Mouse (Mus musculus) mouse trophoblast stem cell (cell line): ENCODE results near the gene Spi1.

Source experiments
- in situ Hi-C, 2 experiments: fragments of 300-500 bp; cut with MseI, MboI; formaldehyde crosslinking; loops; 2 replicates in 1 of 2; 3 replicates in 1 of 2; pipeline ENCODE4 v1.15.1; 2025

Gene Spi1

DNA sequence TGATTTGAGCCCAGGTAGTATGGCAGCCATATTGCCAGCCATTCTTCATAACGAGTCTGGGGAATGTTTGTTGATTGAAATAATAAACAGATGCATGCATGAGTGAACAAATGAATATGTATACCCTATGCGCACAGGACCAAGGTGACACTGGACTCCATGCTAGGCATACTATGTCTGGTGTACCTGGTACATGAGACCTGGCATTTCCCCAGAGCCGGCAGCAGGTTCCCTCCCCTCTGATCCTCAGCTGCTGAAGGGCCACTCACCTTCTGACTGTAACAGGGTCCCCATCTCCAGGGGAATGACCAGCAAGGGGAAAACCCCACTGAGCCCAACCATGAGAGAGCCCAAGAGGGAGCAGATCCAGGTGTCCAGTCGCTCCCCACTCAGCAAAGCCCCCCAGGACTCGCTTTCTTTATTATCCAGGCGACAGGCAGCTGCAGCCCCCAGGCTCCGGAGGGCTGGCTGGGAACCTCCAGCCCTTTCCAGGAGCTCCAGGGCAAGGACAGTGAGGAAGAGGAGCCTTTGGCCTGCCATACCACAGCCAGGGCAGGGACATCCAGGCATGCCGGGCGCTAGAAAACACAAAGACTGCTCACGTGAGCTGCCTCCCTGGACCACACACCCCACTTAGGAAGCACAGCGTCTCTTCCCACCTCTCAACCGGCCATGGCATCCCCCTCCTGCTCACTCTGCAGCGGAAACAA, 13.9 kb upstream of the Spi1 start:
- in situ Hi-C loops: no loop called here

DNA sequence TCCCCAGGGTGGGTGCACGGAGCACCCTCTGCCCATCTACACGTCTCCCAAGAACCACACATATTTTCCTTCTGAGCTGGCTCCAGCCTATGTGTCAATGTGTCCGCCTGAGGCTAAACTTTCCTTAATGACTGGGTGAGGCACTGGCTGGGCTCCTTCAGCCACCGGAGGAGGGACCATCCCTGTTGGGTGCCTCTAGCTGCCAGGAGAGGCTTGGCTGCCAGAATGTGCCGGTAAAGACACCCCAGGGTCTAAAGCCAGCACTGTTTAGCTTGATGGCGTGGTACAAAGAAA, 13.4 kb upstream of the Spi1 start:
- in situ Hi-C loops: no loop called here

DNA sequence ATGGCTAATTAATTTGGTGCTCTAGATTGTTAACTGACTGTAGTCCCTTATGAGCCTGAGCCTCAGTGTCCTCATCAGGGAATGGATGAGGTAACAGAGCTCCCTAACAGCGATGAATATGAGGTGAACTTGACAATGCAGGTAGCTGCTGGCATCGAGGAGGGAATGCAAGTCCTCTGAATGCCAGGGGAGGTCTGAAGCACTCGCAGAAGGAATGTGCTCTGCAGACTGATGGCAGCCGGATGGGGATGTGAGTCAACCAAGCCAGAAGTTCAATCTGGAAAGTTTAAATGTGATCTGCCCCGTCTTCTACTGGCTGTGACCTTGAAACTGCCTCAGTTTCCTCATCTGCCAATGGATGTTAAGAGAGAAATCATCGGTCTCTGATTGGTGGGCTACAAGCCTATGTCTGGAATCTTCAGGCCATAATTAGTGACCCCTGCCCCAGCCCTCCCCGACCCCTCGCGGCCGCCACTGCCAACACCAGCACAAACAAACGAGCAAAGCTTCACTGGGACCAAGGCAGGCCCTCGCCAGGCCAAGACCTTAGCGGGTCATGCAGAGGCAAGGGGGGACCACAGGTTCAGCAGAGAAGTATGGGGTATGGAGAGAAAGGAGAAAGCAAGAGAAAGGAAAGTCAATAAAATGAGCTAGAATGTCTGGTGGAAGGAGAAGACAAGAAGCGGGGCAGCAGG, 12.7 kb upstream of the Spi1 start:
- in situ Hi-C loops: no loop called here

DNA sequence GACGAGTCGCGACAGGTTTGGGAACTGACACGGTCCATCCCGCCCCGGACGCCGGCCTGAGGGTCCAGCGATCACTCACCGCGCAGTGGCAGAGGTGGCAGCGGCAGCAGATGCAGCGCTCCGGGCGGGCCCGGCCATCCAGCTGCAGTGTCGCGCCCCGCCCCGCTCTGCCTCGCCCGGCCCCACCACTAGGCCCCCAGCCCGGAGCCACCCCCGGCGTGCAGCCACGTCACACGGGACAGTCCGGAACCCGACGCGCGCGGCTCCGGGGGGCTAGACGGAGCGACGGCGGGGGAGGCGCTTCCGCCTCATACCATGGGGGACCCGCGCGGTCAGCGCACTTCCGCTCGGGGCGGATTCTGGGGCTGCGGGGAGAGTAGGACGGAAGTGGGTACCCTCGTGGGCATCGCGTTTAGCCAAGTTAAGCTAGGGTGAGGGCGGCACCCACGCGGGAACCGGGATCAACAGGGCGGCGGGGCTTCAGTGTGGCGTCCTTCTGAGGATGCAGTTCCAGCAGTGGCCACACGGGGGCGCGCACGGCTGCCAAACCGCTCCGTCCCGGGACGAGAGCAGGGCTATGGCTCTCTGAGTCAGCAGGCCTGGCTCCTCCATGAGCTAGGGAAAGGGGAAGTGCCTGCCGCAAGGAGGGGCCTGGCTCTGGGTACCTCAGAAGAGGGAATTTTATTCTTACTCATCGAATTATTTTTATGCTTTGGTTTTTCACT, 12.0 kb upstream of the Spi1 start, which contains the start of gene Slc39a13:
Slc39a13 (minus strand) TSS at position 342 of the 725 bp plus-strand sequence.
- in situ Hi-C loops: no loop called here

DNA sequence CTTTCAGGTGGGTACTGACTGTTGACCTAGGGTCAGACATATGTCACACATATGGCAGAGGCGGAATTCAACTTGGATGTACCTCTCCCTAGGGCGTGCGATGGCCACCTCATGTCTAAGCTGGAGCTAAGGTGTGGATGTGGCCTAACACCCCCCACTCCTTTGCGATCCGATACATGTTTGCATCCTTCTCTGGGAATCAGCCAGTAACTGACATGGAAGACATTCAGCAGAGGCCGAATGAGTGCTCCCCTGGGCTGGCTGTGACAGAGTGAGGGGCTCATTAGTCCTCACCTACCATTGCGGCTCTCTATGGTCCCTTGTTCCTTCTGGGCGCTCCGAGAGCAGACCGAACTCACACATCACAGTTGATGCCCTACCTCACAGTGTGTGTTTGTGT, 11.1 kb upstream of the Spi1 start:
- in situ Hi-C loops: no loop called here

DNA sequence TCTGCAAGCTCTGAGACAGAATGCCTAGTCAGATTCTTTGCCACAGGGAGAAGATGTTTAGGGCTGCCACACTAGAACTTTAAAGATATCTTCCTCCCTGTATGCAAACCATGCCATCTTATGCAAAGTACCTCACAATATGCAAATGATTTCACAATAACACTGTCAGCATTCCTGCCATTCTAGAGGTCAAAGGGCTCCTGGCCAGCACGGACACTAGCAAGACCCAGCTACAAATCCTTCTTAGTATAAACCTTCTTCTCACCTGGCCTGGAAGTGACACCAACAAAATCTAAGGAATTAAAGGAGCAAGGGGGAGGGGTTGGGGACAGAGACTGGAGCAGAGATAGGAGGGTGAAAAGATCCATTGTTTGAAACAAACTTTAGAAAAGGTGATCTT, 10.1 kb upstream of the Spi1 start:
- in situ Hi-C loops: no loop called here

DNA sequence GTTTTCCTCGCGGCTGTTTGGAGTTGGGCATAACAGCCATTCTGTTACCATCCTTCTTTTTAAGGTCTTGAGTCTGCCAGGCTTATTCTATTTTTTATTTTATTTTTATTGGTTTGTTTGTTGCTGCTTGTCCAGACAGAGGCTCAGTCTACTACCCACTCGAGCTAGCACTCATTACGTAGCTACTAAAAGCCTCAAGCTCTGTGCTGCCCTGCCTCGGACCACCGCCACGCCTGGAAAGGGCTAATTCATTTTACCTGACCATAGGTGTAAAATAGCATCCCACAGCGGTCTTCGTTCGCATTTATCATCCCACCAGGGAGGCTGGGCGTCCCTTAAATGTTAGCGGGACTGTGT, 4.3 kb upstream of the Spi1 start:
- in situ Hi-C loops: no loop called here

DNA sequence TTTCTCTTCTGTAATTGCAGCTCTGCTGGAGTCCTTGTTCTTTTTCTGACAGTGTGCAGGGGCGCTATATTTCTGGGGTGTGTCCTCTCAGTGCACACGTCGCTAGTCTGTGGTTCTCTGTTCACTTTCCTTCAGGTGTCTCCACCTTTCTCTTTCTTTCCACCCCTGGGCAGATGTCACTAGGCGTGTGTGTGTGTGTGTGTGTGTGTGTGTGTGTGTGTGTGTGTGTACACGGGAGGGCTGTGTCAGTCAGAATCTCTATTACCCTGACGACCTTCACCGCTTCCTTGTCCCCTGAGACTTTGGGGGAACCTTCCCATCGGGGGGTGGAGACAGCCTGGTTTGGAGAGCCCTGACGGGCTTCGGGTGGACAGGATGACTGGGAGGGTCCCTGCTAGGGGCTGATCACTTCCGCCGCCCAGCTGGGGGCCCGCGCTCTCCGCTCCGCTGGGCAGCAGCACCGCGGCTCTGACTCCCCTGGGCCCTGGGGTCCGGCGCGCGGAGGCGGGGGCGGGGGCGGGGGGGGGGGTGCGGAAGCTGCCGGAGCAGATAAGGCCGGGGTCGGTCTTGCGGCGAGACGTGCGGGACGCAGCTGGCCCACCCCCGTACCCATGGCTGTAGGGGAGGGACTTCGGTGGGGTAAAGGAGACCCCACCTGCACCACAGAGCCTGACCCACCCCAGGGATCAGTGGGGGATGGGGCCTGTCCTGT, 3.7 kb upstream of the Spi1 start:
- in situ Hi-C loops: no loop called here

DNA sequence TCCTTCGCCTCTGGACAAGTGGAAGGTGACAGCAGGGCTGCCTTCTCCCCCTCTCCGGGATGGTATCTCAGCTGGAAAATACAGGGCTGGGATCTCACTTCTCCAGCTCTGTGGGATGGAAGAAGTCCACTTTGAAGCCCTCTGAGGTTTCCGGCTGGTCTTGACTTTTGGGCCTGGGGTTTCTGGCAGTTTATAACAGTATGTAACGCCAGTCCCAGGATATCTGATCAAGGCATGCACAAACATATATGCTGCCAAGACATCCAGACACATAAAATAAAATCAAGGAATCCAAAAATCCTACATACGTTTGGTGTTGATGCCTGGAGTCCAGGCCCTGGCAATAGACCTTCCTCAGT, 3.2 kb upstream of the Spi1 start:
- in situ Hi-C loops: no loop called here

DNA sequence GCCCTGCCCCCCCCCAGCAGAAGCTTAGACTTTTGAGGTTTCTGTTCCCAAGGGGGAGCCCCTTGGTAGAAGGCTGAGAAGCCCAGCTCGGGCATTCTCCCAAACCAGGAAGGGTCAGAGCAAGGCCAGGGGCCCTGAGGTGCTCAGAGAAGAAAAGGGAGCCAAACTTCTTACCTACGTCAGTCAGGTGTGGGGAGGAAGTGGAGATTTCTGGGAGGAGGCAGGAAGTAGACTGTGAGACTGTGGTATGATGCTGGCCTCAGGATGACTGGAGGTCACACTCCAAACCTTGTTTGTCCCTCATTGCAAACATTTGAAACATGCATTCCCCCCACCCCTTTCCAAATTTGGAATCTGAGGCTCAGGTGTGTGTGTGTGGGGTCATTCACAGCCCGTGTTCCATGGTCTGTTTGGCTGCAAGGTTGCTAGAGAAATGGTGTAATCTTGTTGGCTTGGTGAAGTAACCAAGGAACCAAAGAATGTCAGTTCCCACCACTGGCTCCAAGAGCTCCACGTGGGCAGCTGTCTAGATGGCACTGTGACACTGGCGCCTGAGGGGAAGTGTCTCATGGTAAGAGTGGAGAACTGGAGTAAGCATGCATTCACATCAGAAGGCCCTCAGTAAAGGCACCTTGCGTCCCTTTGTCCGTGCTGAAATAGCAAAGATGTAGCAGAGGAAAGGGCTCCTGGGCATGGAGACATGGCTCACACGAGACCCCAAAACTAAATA, 1.2 kb upstream of the Spi1 start:
- in situ Hi-C loops: no loop called here

DNA sequence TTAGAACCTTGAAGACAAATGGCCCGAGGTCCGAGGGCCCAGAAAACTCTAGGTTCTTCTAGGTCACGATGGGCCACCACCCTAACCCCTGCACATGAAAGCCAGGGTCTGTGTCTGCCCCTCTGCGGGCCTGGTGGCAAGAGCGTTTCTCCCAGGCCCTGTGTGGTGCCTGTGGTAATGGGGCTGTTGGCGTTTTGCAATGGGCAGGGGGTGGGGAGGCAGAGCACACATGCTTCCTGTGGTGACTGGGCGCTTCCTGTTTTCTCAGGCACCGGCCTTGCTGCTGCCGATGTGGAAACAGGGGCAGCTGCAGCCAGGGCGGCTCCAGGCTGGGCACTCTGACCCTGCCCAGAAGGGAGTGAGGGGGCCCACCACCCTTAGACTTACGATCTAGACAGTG, 654 bp downstream of the Spi1 start:
- in situ Hi-C loops: no loop called here

DNA sequence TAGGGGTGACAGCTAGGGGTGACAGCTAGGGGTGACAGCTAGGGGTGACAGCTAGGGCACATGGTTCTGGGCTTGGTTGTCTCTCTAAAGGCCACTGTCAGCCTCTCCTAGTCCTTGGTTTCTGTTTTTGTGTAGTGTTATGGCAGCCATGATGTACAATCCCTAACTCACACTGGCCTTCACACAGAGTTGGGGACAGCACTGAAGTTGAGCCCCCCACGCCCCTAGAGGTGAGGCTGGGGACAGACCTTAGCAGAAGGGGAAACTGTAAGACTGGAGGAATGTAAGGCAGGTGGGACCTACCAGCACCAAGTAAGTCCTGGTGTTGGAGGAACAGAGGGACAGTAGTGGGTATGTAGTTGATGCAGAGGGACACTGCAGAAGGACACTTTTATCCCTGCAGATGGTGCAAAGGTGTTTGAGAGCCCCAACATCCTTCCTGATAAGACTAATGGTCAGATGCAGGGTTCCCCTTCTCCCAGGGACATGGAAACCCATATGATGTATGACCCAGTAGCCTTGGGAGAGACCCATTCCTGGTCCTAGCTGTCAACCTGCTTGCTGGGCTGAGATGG, 1.3 kb downstream of the Spi1 start:
- in situ Hi-C loops: no loop called here

DNA sequence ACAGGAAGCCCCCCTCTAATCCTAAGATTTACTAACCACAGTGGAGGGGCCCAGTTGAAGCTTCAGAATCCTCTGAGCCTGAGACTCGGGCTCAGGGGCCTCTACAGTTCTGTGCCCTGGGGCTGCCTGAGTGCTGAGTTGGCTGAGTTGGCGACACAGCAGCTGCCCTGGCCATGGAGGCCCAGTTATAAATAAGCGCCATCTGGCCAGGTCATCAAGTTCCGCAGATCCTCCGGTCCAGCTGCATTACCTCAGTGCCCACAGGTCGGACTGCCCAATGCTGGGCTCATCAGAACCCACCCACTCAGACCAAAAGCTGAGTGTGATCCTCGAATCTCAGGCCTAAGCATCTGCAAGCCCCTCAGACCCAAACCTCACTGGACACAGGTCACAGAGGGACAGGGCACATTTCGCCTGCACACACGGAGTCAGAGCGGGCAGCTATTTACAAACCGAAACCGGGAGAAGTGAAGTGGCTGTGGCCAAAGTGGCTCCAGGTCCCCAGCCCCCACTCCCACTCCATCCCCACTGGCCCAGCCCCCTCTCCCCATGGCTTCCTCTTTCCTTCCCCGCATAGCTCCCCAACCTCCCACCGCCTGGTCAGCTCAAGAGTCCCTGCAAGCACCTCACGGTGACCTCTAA, 2.1 kb downstream of the Spi1 start:
- in situ Hi-C loops: no loop called here

DNA sequence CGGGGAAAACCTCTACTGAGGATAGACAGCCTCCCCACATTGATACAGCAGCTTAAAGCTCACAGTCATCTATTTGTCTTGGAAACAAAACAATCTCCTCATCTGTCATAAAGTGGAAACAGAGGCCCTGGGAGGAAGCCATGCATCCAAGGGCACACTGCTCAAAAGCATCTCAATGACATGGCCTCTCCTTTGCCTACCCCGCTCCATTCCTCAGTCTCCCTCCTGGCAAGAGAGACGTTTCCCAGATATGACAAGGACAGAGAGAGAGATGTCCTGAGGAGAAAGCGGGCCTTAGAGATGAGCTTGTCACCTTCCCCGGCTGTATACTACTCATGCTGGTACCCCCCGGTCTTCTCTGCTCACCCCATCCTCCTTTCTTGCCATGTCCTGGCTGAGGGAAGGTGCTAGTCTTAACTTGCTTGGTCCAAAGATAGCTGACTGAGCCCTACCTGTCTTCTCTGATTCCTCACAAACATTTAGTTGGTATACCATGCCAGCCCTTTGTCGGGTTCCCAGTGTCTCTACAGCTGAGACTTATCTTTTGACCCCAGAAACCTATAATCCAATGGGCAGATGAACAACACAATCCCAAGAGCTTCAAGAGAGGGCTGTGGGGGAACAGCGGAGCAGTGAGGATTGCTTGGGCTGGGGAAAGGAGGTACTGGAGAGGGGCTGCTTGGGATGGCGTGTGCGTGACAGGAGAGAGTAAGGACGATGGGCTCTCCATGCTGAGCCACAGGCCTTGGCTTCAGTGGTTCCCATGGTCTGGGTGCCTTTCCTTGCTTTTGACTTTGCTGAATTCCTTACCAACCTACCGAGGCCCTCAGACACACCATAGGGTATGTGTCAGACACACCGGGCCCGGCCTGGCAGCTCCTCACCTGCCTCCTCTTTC, 3.6 kb downstream of the Spi1 start:
- in situ Hi-C loops: no loop called here

DNA sequence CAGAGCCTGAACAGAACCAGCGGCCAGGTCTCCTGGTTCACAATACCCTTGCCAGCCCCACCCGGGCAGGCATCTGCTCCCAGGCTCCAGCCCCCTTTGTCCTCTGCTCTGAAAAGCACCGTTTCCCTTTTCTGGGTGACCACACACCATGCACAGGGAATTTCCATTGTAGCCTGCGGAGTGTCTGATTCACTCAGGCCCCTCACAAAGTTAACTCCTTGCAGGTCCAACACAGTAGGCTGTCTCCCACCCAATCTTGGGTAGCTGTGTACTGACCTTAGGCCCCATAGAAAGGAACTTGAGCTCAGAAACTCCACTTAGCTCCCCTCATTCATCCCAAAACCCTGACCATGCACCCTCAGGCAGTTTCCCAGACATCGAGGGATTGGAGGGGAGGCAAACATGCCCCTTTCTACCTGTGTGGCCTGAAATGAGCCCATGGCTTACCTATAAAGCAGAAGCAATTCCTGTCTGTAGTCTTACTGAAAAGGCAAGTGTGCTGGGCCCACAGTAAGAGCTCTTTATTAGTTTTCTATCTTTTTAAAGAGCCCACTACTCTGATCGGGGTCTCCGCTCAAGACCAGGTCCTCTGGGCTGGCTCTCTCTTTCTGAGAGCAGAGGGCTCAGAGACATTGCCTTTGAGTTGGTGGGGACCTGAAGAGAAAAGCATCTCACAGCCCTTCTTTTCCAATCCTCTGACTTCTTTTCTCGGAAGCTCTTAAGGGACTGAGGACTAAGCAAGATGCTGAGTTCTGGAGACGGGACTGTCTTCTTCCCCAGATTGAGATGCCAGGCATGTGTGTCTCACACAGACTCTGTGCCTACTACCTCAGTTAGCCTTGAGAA, 4.4 kb downstream of the Spi1 start:
- in situ Hi-C loops: no loop called here

DNA sequence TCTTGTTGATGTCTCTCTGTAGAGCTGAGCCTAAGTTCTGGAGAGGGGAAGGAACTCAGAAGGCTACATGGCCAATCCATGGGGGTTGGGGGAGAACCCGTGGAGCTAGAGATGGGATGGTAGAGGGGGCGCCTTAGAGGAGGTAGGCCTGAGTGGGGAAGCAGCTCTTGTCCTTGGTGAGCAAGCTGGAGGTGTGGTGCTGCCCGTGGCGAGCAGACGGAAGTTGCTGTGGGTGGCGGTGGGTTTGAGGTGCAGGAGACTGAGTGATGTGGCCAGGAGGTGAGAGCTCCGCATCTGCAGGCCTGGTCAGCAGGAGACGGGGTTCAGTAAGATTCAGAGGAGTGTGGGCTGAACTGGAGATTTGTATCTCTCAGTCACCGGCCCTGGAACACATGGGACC, 5.3 kb downstream of the Spi1 start:
- in situ Hi-C loops: no loop called here

DNA sequence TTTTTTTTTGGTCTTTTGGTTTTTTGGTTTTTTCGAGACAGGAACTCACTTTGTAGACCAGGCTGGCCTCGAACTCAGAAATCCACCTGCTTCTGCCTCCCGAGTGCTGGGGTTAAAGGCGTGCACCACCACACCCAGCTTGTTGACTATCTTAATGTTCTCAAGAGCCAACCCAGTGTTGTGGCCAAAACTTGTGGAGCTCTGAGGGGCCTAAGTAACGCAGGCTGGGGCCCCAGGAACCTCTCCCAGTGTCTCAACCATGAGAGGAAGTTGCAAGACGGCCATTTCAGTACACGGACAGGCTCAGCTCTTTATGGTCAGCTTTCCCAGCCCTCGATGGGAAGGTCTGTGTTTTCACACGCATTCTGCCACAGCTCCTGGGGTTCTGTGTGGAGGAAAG, 6.8 kb downstream of the Spi1 start:
- in situ Hi-C loops: no loop called here

DNA sequence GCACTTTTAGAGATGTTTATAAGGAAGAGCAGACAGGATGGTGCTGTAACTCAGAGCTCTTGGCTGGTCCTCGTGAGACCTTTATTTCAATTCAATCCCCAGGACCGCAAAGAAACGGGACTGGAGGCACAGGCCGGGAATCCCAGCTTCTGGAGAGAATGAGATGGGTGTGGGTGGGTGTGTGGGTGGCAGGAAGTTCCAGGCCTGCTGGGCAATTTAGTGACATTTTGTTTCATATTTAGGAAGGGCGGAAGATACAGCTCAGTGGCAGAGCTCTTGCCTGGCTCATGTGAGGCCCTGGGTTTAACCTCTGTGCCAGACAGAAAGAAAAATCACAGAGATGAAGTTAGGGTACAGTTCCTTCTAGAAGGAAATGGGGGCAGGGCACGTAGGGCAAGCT, 8.0 kb downstream of the Spi1 start:
- in situ Hi-C loops: no loop called here

DNA sequence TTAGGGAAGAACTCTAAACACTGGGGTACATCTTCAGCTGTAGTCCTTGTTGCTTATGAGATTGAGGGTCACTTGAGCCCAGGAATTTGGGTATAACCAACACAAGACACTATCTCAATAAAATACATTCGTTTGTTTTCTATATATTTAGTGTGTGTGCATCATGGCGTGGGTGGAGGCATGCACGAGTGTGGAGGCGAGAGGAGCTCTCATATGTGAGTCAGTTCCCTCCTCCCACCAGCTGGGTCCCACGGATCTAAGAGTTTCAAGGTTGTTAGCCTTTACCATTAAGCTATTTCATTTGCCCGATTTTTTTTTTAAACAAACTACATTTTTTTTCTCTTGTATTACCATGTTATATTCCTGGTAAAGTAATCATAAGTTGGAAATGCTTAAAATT, 8.6 kb downstream of the Spi1 start:
- in situ Hi-C loops: no loop called here
